Mouse (Mus musculus) cerebellum, adult 9-11 months (tissue): ENCODE results near the gene Stbd1.

Source experiments
- DNase-seq: peaks from one replicate; pipeline ENCODE4 v3.0.0; 2022

The Stbd1 gene

GRCm38 (mm10) chr5:92602691-92603690, at the start of gene Stbd1:
TSS of gene Stbd1 (plus strand) at chr5:92603041.
- DNase-seq, result no peak

- DNase-seq, result no peak
Observed at GRCm38 (mm10) chr5:92553939-92554338, 48.9 kb upstream of the Stbd1 start.

- DNase-seq, result no peak
Observed at GRCm38 (mm10) chr5:92554443-92554842, 48.4 kb upstream of the Stbd1 start.

GRCm38 (mm10) chr5:92554891-92555511, 47.8 kb upstream of the Stbd1 start, which contains the start of gene Fam47e:
TSS of gene Fam47e (plus strand) at chr5:92555069.
- no peak for DNase-seq

- no peak for DNase-seq
Observed at GRCm38 (mm10) chr5:92555905-92556304, 46.9 kb upstream of the Stbd1 start.

GRCm38 (mm10) chr5:92557508-92557907, 45.3 kb upstream of the Stbd1 start:
- DNase-seq, result no peak

- no peak for DNase-seq
Observed at GRCm38 (mm10) chr5:92560201-92560600, 42.6 kb upstream of the Stbd1 start.

- no peak for DNase-seq
Observed at GRCm38 (mm10) chr5:92562002-92562401, 40.8 kb upstream of the Stbd1 start.

GRCm38 (mm10) chr5:92571232-92571631, 31.6 kb upstream of the Stbd1 start:
- DNase-seq, result no peak

GRCm38 (mm10) chr5:92579559-92579958, 23.3 kb upstream of the Stbd1 start:
- DNase-seq, result no peak

- DNase-seq, result no peak
Observed at GRCm38 (mm10) chr5:92585932-92586331, 16.9 kb upstream of the Stbd1 start.

GRCm38 (mm10) chr5:92595026-92595425, 7.8 kb upstream of the Stbd1 start:
- no peak for DNase-seq

- no peak for DNase-seq
Observed at GRCm38 (mm10) chr5:92596865-92597264, 6.0 kb upstream of the Stbd1 start.

- DNase-seq, result no peak
Observed at GRCm38 (mm10) chr5:92599030-92599429, 3.8 kb upstream of the Stbd1 start.

- DNase-seq, result no peak
Observed at GRCm38 (mm10) chr5:92604452-92605247, 1.8 kb downstream of the Stbd1 start.

GRCm38 (mm10) chr5:92607492-92608229, 4.8 kb downstream of the Stbd1 start:
- no peak for DNase-seq

GRCm38 (mm10) chr5:92612756-92613155, 9.9 kb downstream of the Stbd1 start:
- no peak for DNase-seq

GRCm38 (mm10) chr5:92621883-92622282, 19.0 kb downstream of the Stbd1 start:
- DNase-seq, result no peak

GRCm38 (mm10) chr5:92627896-92628295, 25.1 kb downstream of the Stbd1 start:
- no peak for DNase-seq

- DNase-seq, result no peak
Observed at GRCm38 (mm10) chr5:92633526-92633925, 30.7 kb downstream of the Stbd1 start.

- no peak for DNase-seq
Observed at GRCm38 (mm10) chr5:92634916-92635315, 32.1 kb downstream of the Stbd1 start.

- DNase-seq, result no peak
Observed at GRCm38 (mm10) chr5:92635891-92636290, 33.0 kb downstream of the Stbd1 start.
